Mouse (Mus musculus) adrenal gland, adult (tissue): Measurements from ENCODE around the gene Cfap45.

Experiments used
- DNase-seq, 2 experiments: peaks; one replicate each; pipeline ENCODE4 v3.0.0; 2022 to 2023; ENCODE audit warnings: low spot score in 1 of 2; ENCODE audit not compliant: inconsistent age in 2 of 2

The Cfap45 gene

DNA sequence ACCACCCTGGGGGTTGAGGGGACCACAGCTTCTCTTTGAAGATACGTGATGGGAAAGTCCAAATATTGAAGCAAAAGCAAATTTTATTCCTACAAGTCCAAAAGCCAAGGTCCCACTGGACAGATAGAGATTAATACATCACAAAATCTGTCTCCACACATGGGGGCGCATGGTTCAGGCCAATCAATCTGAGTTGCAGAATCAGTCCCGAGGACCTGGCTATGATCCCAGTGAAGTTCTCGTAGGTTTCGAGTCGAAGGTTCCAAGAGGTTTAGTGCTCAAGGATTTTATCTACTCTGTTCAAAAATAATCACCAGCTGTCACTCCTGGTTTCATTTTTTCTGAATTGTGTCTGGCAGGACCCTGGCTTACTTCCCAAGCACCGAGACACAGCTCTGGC, 30.4 kb downstream of the Cfap45 start:
- peak in 1 of 2 experiments; percentile 64 for DNase-seq

GRCm38 (mm10) chr1:172552623-172553022, 32.0 kb downstream of the Cfap45 start:
- no peak for DNase-seq

DNA sequence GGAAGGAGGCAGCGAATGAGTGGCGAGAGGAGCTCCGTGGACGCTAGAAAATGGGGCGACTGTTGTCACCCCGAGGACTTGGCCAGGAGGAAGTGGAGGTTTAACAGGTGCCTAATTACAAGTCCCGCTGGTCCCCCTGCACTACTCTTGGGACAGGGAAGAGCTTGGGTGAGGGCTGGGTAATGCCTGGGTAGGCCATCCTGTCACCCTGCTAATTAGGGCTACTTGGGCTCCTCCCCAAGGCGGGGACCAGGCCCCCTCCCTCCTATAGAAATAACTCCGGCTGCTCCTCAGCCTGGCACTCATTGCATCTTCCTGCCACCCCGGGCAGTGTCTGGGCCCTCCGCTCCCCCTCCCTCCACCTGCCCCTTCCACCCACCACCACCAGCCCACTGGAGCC, 35.0 kb downstream of the Cfap45 start, which contains the start of gene Vsig8:
TSS of gene Vsig8 (plus strand) at position 301 of the 400 bp plus-strand sequence.
- no peak for DNase-seq

DNA sequence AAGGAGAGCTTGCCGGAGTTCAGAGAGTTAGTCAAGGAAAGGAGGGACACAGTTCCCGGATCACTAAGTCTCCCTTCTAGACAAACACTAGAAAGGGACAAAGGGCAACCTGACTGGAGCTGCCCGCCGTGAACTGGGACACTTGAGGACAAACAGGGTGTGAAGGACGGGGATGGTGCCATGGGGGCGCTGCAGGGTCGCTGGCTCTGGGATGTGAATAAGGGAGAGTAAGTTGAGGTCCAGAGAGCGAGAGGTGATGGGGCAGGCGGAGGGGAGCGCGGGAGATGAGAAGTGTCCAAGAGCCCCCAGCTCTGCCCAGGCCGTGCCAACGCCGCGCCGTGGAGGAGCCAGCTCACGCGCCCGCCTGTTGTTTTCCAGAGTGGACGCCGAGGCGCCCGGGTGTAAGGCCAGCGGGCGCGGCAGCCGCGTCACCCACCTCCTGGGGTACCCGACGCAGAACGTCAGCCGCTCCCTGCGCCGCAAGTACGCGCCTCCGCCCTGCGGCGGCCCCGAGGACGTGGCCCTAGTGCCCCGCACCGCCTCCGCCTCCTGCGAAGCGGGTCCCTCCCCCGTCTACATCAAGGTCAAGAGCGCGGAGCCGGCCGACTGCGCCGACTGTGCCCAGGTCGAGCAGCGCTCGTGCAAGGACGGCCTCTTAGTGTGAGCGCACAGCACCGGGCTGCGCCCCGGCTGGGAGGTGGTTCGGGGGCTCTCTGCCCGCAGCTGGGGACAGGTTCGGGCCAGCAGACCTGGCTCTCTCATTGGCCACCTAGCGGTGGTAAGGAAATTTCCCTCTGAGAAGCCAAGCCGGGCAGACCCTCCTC, 42.3 kb downstream of the Cfap45 start:
- peak; percentile 81 to 96 for DNase-seq

- no peak for DNase-seq
Measured at GRCm38 (mm10) chr1:172563465-172563828, 42.8 kb downstream of the Cfap45 start.

GRCm38 (mm10) chr1:172566131-172566530, 45.5 kb downstream of the Cfap45 start:
- peak in 1 of 2 experiments; percentile 78 for DNase-seq

DNA sequence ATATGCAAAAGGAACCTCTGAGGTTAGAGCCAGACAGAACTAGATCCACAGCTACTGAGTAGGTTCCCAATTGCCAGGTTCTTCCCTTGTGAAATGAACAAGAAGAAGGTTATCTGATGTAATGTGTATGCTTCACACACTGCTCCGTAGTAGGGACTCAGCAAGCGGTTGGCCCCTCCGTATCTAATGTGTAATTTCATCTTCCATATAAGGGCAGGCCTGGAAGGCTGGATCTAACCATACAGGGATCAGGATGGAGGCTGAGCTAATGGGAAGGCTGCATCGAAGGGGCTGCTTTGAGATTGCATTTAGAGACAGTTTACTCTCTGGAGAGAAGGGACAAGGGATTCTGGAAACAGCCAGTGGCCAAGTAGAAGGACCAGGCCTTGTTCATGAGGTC, 47.2 kb downstream of the Cfap45 start:
- no peak for DNase-seq

DNA sequence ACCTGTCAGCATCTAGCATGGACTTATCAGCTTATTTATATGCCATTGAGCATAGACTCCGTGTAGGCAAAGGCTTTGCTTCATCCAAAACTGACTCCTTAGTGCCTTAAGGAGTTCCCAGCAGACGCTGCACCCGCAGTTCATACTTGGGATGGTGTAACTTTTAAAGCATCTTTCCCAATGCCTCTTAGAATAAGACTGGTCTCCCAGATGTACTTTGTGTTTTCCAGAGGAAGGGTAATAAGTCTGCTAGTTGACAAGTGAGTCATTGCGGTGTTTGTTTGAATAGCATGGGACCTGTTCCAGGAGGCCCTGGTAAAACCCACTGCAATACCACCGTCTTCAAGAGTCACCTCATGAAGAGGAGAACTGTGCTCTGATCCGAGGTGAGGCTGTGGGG, 59.5 kb downstream of the Cfap45 start:
- DNase-seq = peak in 1 of 2 experiments; percentile 77

- DNase-seq = peak in 1 of 2 experiments; percentile 19
Measured at GRCm38 (mm10) chr1:172582436-172582835, 61.8 kb downstream of the Cfap45 start.

DNA sequence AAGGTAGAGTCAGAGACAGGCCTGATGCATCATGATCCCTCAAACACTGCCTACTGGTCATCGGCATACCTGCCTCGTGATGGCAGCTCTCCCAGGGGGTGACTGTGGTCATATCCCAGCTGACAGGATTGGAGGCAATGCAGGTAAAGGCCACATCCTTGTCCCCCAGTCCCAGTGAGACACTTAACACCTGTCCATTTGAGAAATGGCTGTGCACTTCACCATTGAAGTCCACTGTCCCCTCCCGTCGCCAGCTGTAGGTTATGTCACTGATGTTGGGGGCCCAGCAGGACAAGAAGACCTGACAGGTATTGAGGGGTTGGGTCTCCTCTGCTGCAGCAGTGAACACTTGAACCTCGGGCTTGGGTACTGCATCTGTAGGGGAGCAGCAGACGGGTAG, 63.7 kb downstream of the Cfap45 start:
- peak in 1 of 2 experiments; percentile 15 for DNase-seq

DNA sequence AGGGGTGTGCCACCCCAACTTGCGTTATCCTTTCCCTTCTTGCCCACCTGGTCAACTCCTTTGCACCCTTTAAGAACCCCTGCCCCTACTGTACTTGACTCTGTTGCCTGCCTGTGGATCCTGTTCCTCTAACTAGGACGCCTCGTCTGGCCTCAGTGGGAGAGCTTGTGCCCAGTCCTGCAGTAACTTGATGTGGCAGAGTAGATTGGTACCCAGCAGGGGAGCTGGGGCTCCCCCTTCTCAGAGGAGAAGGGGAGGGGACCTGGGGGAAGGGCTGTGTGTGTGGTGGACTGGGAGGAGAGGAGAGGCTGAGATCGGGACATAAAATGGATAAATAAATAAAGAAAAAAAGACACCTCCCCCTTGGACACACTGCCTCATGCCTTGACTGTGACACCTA, 64.4 kb downstream of the Cfap45 start:
- DNase-seq = peak in 1 of 2 experiments; percentile 15

DNA sequence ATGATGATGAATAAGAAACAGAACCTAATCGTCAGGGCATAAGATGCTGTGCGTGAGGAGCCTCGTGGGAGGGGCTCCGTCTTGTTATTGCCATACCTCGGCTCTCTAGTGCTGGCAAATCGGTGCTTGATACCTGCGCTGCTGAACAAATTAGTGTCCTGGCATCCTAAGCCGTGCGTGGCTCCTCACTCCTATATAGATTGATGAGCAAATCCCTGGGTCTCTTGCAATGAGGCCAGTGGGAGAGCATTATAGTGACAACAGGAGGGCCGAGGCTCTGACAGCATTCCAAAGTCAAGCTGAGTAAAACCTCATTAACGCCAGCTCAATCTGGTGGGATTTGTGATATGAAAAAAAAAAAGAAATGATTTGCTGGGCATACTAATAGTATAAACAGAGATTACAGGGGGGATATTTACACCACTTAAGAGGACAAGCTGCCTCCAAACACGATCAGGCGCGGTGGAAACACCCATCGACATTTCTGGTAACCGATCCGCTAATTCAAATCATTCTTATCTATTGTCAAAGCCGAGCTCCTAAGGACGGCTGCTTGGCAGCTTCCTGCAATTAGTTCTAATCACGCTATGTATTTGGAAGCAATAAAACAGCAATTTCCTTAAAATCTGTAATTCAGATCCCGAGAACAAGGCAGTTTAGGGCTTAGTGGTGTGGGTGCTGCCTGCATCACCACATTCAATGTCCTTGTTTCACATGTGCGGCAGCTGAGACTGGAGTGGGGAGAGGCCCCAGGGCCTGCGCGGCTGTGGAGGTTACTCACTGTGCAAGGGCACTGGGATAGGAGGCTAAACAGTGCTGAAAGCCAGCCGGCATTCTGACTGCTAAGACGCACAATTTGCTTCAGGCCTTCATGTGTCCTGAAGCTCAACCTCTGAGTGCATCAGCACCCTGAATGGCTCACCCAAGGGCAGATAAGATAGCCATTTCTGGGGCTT, 65.3 kb downstream of the Cfap45 start:
- peak in 1 of 2 experiments; percentile 76 for DNase-seq

DNA sequence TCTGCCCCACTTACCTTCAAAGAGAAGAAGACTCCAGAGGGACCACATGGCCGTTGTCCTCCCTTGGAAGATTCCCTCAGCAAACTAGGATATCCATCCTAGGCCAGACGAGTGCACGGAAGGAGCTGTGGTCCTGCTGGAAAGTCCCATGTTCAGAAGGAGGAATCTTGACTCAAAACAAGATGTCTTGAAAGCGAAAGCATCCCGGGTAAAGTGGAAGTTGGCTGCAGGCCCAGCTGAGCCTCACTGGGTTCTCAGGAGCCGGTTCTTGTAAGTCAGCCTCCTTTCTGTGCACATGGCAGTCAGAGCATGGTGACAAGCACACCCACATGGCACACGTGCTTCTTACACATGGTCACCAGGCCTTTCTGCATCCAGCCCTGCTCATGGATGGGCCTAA, 69.8 kb downstream of the Cfap45 start, which contains the start of gene Slamf8:
TSS of gene Slamf8 (minus strand) at position 184 of the 400 bp plus-strand sequence.
- DNase-seq = peak in 1 of 2 experiments; percentile 56

DNA sequence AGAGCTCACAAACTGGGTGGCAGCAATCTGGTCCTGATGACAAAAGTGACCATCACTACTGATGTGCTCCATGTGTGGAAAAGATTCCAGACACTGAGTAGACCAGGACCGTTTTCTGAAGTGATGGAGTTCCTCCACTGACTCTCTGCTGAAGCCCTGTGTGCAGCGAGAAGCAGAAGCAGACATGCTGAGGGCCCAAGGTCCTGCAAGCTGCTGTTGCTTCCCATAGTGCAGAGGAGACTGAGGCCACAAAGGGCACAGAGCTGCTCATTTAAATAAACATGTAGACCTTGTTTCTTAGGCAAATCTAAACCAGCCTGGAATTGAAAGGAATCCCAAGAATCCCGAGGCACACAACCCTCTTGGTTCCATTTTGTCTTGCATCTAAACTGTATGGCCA, 72.7 kb downstream of the Cfap45 start:
- DNase-seq = no peak

GRCm38 (mm10) chr1:172593956-172594355, 73.4 kb downstream of the Cfap45 start:
- no peak for DNase-seq

DNA sequence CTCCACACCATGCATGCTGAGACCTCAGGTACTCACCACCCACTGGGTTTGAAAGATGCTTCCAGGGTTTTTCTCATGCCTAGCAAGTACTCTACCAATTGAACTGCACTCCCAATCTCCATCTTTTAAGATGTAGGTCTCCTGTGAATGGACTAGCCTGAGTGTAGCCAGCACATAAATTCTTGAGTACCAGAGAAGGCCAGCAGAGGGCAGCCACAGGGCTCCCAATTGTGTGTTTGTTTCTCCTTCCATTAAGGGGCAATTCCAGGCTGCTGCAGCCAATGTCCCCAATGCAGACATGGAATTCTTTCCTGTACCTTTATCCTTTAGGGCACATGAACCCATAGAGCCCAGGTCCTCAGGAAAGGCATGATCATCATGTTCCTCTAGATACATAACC, 73.9 kb downstream of the Cfap45 start:
- DNase-seq = peak; percentile 25 to 77
